Mouse (Mus musculus) layer of hippocampus, adult 18-20 months (tissue): ENCODE data around the gene Mrpl9. TPM values are rescaled to one million over a fixed set of nuclear protein-coding genes. Genes with fewer than 3 reads are reported as not detected.

ENCODE experiments used
- DNase-seq, 2 experiments: peaks; one replicate each; pipeline ENCODE4 v3.0.0; 2022; ENCODE audit warnings: low spot score in 2 of 2
- long read RNA-seq: library from polyadenylated mRNA; stranded (forward); transcript quantifications from one replicate; pipeline ENCODE4 v2.0.0, GENCODE M21; 2021
- total RNA-seq, 2 experiments: library from RNA; stranded (reverse); gene quantifications; 2 replicates each; pipeline ENCODE4 v1.2.3; 2021

Gene Mrpl9
- 10 to 100 TPM; 42.5 to 43.0 TPM for total RNA-seq
- long read RNA-seq, transcript Mrpl9-201 (7 exons, 1,612 nt): major isoform, 25 of 33 reads
- long read RNA-seq, partial matches to known transcripts: 5 of 33 reads
- long read RNA-seq, other reads (novel, unspliced or antisense): 3 of 33 reads

GRCm38 (mm10) chr3:94442951-94443596 is at the start of gene Mrpl9:
Mrpl9 (plus strand) TSS chr3:94443318.
- DNase-seq: peak; percentile 88 to 96

- DNase-seq: no peak
Observed at GRCm38 (mm10) chr3:94396336-94396735, 46.8 kb upstream of the Mrpl9 start.

GRCm38 (mm10) chr3:94396851-94397250 is 46.3 kb upstream of the Mrpl9 start:
- no peak for DNase-seq

GRCm38 (mm10) chr3:94398217-94398616 is 44.9 kb upstream of the Mrpl9 start, which contains the start of gene Lingo4:
Lingo4 (plus strand) TSS chr3:94398517.
- no peak for DNase-seq

DNA sequence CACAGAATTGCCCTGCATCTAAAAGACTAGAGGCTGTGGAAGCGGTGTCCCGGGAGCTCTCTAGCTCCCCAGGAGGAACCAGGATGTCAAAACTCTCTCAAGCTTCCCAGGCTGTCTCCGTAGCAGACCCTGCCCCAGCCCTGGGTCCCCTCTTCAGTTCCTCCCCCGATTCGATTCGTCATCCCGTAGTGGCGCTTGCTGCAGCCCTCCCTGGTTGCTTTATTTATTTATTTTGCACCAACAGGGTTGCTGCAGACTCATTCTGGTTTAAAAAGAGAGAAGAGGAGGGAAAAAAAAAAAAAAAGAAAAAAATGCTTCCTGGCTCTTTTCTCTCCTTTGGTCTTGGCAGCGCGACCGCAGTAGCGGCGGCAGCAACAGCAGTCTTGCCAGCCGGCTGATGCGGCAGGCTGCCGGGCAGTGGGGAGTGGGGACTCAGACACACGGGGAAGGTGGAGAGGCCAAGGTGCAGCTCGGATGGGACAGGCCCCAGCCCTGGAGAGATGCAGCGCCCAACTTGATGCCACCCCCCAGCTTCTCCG is 44.1 kb upstream of the Mrpl9 start:
- DNase-seq: peak in 1 of 2 experiments; percentile 24

GRCm38 (mm10) chr3:94399663-94400310 is 43.3 kb upstream of the Mrpl9 start:
- no peak for DNase-seq

- no peak for DNase-seq
Observed at GRCm38 (mm10) chr3:94402451-94402850, 40.7 kb upstream of the Mrpl9 start.

GRCm38 (mm10) chr3:94404366-94405054 is 38.6 kb upstream of the Mrpl9 start:
- peak in 1 of 2 experiments; percentile 14 for DNase-seq

DNA sequence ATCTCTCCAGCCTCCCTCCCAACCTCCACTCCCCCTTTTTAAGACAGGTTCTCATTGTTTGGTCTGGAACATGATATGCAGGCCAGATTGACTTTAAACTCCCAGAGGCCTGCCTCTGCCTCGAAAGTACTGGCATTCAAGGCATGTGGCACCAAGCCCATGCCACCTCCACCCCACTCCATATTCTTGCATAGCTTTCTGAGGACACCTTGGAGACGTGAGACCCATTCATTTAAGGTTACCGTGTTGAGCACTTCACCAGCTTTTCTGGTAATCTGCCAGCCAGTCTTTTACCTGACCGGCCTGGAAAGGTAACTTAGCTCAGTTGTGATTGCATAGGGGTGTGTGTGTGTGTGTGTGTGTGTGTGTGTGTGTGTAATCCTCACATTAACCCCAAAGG is 37.6 kb upstream of the Mrpl9 start:
- no peak for DNase-seq

DNA sequence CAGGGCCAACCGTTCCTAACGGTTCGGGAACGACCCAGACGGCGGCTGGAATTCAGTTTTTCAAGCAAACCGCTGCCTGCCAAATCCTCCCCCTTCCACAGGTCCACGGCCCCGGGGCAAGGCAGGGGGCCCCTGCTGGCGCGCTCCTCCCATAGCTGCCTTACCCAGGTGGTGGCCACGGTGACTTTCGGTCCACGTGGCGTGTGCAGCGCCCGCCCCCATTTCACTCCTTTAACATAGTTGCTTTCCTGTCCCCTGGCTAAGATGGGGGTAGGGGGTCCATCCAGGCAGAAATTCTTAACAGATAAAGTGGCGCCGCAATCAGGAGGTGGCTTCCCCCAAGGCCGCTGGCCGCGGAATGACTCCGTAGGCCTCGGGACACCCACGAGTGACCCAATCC is 30.6 kb upstream of the Mrpl9 start:
- DNase-seq: no peak

DNA sequence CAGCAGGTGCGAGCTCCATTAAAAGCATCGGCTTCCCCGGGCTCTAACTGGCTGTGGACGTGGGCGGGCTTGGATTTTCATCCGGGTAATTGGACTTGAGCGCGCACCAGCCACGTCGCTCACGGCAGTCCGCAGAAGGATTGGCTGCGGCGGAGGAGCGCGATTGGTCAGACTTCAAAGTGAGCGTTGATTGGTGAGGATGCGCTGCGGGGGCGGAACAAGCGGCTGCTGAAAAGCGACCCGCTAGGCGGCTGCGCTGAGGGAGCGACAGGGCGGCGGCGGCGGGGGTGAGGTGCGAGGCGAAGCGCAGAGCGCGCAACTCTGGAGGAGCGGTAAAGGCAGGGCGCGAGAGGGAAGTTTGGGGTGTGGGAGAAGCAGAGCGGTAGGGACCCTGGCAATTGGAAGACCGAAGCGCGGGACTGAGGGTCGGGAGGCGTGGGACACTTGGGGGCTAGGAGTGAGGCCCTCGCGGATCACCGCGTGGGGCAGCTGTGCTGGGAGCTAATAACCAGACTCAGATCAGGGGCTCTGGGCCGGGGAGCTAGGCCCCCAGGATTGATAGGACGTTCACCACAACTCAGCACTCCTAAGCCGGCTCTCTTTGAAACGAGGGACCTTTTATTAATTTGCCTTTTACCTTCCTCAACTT is 30.0 kb upstream of the Mrpl9 start, which contains the start of gene Tdrkh:
Gene Tdrkh, plus strand, starts transcription at position 243 of the 649 bp plus-strand sequence.
- peak; percentile 98 to 99 for DNase-seq

DNA sequence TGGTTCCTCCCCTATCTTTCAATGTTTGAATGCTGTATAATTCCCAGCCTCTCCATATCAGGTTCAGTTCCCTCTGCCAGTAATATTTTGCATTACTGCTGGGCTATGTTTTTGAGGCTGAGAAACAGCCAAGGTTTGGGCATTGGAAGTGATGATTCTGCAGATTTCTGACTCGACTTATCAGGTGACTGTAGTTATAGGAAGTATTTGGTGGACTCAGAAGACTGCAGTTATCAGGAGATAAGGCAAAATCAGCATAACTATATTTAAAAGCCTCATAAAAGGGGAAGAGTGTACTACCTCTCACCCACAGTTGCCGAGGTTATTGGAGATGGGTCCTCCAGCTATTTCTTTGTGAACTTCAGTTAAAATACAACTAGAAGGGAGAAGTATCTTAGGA is 12.1 kb upstream of the Mrpl9 start:
- no peak for DNase-seq

DNA sequence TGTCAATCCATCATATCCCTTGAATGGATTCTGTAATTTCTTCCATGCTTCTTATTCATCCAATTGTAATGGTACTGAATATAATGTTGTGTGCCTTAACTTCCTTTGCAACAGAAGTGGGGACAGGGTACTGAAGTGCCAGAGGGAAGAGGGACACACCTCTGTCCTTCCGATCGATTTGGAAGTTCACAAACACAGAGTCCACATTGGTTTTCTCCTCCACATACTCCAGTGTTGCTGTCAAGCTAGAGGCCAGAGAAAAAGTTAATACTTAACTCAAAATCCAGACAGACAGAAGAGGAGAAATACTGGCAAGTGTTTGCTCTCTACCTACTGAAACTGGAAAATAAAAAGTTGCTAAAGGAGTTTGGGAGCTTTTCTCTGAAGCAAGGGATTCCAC is 8.8 kb upstream of the Mrpl9 start:
- DNase-seq: no peak

DNA sequence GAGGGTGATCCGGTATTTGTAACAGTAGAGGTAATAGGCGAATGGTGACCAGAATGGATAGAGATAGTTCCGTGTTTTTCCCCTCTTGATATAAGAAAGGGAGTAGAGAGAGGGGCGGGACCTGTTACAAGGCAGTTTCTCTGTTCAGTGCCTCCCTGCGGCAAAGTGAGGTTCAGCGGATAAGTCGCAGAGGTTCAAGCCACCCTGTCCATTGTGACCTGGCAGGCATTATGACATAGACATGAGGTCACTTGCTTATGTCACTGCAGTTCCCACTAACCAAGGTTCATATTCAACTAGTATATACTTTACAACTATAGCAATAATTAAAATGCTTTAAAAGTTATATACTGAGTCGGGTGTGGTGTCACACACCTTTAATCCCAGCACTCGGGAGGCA is 6.7 kb upstream of the Mrpl9 start:
- DNase-seq: no peak

DNA sequence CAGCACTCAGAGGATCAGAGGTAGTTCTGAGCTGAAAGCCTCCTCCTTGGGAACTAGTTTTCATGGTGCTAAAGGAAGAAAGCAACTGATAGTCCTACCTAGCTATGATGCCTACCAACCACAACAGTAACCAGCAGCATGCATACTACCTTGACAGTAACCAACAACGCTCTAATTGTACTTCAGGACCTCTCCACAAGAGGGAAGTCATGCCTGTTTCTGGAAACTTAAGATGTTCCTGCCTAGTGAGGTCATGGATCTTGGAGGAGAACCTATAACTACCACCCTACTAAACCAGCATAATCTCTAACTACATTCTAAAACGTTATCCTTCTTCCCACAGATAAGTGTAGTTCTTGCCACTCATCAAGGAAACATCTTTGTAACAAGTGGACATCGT is 1.9 kb upstream of the Mrpl9 start:
- peak in 1 of 2 experiments; percentile 28 for DNase-seq

DNA sequence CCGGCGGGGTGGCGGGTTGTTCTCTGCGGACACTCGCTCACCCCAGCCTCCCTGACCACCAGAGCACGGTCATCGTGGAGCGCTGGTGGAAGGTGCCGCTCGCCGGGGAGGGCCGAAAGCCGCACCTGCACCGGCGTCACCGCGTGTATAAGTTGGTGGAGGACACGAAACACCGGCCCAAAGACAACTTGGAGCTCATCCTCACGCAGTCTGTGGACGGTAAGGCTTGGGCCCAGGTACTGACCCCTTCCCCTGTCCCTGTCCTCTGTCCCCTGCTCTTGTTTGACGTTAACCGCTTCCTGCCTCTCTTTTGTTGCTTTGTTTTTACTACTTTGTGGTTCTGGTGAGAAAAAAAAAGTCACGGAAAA is 463 bp downstream of the Mrpl9 start, which contains the start of gene Oaz3:
Gene Oaz3, minus strand, starts transcription at position 319 of the 368 bp plus-strand sequence.
- peak in 1 of 2 experiments; percentile 16 for DNase-seq

GRCm38 (mm10) chr3:94449377-94449776 is 6.3 kb downstream of the Mrpl9 start:
- DNase-seq: no peak

- peak; percentile 72 to 90 for DNase-seq
Observed at GRCm38 (mm10) chr3:94456529-94457000, 13.4 kb downstream of the Mrpl9 start.

- no peak for DNase-seq
Observed at GRCm38 (mm10) chr3:94457055-94457454, 13.9 kb downstream of the Mrpl9 start.

DNA sequence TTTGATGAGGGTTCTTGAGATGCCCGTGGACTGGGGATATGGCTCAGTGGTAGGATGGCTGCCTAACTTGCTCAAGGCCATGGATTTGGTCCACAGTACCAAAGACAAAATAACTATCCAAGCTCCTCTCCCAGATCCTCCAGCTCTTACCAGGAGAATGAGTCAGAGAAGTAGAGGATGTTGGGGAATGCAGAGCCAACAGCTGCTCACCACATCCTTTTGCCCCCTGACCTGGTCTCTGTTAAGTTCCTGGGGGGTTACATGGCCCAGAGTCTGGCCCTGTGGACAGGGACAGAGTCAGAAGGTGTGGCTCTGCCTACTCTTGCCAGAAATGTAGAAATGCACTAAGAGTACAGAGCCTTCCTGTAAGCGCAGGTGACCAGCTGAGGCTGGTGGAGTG is 16.7 kb downstream of the Mrpl9 start:
- DNase-seq: no peak
